Mouse (Mus musculus) ES-E14 (cell line): ENCODE measurements around the gene H2al1g. TPM values are rescaled to one million over a fixed set of nuclear protein-coding genes. Genes with fewer than 3 reads are reported as not detected.
A peak's percentile ranks its signal among the peaks of the same experiment; 100 is the strongest.
"Not testable (repeated sequence)": the region's sequence is repeated elsewhere in the genome, so short reads cannot be mapped to it uniquely, and the experiment has no call there.

Experiments
- DNase-seq: peaks from one replicate; pipeline ENCODE4 v3.0.0-alpha.2; 2013; ENCODE audit warnings: low read depth, low spot score
- H3K27ac ChIP-seq: 2 replicates; pipeline ENCODE4 v1.5.1; 2012; ENCODE audit warnings: low read depth, mild to moderate bottlenecking, low read length, moderate library complexity, mixed read lengths; ENCODE audit not compliant: poor library complexity, insufficient read depth, severe bottlenecking
- H3K36me3 ChIP-seq: 2 replicates; pipeline ENCODE4 v1.6.1; 2012; ENCODE audit warnings: mild to moderate bottlenecking, low read length, moderate library complexity, mixed read lengths; ENCODE audit not compliant: control insufficient read depth, poor library complexity, insufficient read depth, severe bottlenecking
- H3K4me1 ChIP-seq, 2 experiments: fragments of 150-350 bp in 1 of 2; sonication (generic) in 1 of 2; 2 replicates each; pipeline ENCODE4 v1.6.1; 2012; ENCODE audit warnings: low read length in 2 of 2, mild to moderate bottlenecking in 1 of 2, mixed read lengths in 1 of 2; ENCODE audit not compliant: control insufficient read depth in 2 of 2, insufficient read depth in 2 of 2, poor library complexity in 1 of 2
- H3K4me3 ChIP-seq, 2 experiments: fragments of 150-350 bp in 1 of 2; sonication (generic) in 1 of 2; 2 replicates each; pipeline ENCODE4 v1.5.1; 2012; ENCODE audit warnings: low read length in 2 of 2, low read depth in 1 of 2, mild to moderate bottlenecking in 1 of 2, mixed read lengths in 1 of 2; ENCODE audit not compliant: insufficient read depth in 1 of 2, poor library complexity in 1 of 2, severe bottlenecking in 1 of 2
- H3K9ac ChIP-seq: 2 replicates; pipeline ENCODE4 v1.6.1; 2012; ENCODE audit warnings: low read depth, mild to moderate bottlenecking, low read length, mixed read lengths; ENCODE audit not compliant: poor library complexity, insufficient read depth, severe bottlenecking
- H3K9me3 ChIP-seq: fragments of 150-350 bp; sonication (generic); 2 replicates; pipeline ENCODE4 v1.6.1; 2012; ENCODE audit warnings: low read depth, mild to moderate bottlenecking, low read length; ENCODE audit not compliant: control insufficient read depth, insufficient read depth
- CHD2 ChIP-seq: IDR thresholded peaks from 2 replicates; pipeline ENCODE4 v1.6.1; 2014; ENCODE audit warnings: mild to moderate bottlenecking, low read depth, low read length, inconsistent platforms
- HCFC1 ChIP-seq: IDR thresholded peaks from 2 replicates; pipeline ENCODE4 v1.6.1; 2012; ENCODE audit warnings: low read length, inconsistent platforms, borderline replicate concordance; ENCODE audit not compliant: insufficient read depth
- MAFK ChIP-seq: IDR thresholded peaks from 2 replicates; pipeline ENCODE4 v1.6.1; 2014; ENCODE audit warnings: mild to moderate bottlenecking, low read depth, low read length, inconsistent platforms; ENCODE audit not compliant: insufficient read depth
- ZC3H11A ChIP-seq: IDR thresholded peaks from 2 replicates; pipeline ENCODE4 v1.6.1; 2012; ENCODE audit warnings: low read depth, mild to moderate bottlenecking, inconsistent platforms, low read length, borderline replicate concordance
- ZNF384 ChIP-seq: IDR thresholded peaks from 2 replicates; pipeline ENCODE4 v1.6.1; 2012; ENCODE audit warnings: low read depth, low read length, inconsistent platforms
- in situ Hi-C, 2 experiments: fragments of 600-800 bp; cut with MboI; formaldehyde crosslinking; loops; one replicate each; pipeline ENCODE4 v1.15.1; 2025; ENCODE audit warnings: low sequenced_read_pairs in 2 of 2, inconsistent platforms in 1 of 2; ENCODE audit not compliant: unreplicated experiment in 2 of 2
- total RNA-seq: library from RNA; depleted of rRNA; stranded (reverse); fragments of 300-350 nt; gene quantifications from 2 replicates; pipeline ENCODE4 v1.2.3, GENCODE M21; 2012

The H2al1g gene
- total RNA-seq, 1 experiment = not detected

- Histone ChIP-seq H3K4me3 (no peak overlapping the region), H3K27ac (no peak overlapping the region), H3K4me1 (no peaks in the 10 kb centered on the region), H3K9me3 (no peaks in the 10 kb centered on the region), H3K9ac (no peak overlapping the region), H3K36me3 (no peaks in the 10 kb centered on the region)
- in situ Hi-C loops = no loop called here
- no peak for DNase-seq
- no peak for TF ChIP-seq CHD2
- TF ChIP-seq ZNF384 = no peak
- no peak for TF ChIP-seq HCFC1
- TF ChIP-seq MAFK = no peak
Measured at GRCm38 (mm10) chrX:11288306-11288882, 29.7 kb upstream of the H2al1g start.

- H3K4me3 ChIP-seq = no peak overlapping the region
- H3K4me1 ChIP-seq = no peaks in the 10 kb centered on the region
- no peak overlapping the region for H3K27ac ChIP-seq
- H3K36me3 ChIP-seq = no peaks in the 10 kb centered on the region
- H3K9me3 ChIP-seq = no peaks in the 10 kb centered on the region
- no peak overlapping the region for H3K9ac ChIP-seq
- peak; percentile 26 for DNase-seq
- TF ChIP-seq CHD2 (no peak), HCFC1 (no peak), MAFK (no peak), ZNF384 (no peak), ZC3H11A (no peak)
- in situ Hi-C loops = no loop called here
Measured at GRCm38 (mm10) chrX:11289244-11289643, 28.8 kb upstream of the H2al1g start.

- DNase-seq, H3K9me3 ChIP-seq, in situ Hi-C loops, H3K9ac ChIP-seq, H3K4me3 ChIP-seq, H3K4me1 ChIP-seq, H3K27ac ChIP-seq, H3K36me3 ChIP-seq: not testable (repeated sequence)
Measured at GRCm38 (mm10) chrX:11298957-11299356, 19.1 kb upstream of the H2al1g start, which contains the start of gene H2al1a. Gene H2al1a, plus strand, starts transcription at chrX:11299257.

GRCm38 (mm10) chrX:11302132-11302531 is 15.9 kb upstream of the H2al1g start, which contains the start of gene H2al1b:
Gene H2al1b, plus strand, starts transcription at chrX:11302432.
- H3K27ac ChIP-seq, H3K9me3 ChIP-seq, in situ Hi-C loops, H3K36me3 ChIP-seq, H3K9ac ChIP-seq, H3K4me1 ChIP-seq, DNase-seq, H3K4me3 ChIP-seq: not testable (repeated sequence)

GRCm38 (mm10) chrX:11305355-11305754 is 12.7 kb upstream of the H2al1g start, which contains the start of gene H2al1c:
Gene H2al1c, plus strand, starts transcription at chrX:11305655.
- DNase-seq, in situ Hi-C loops, H3K27ac ChIP-seq, H3K9me3 ChIP-seq, H3K36me3 ChIP-seq, H3K9ac ChIP-seq, H3K4me1 ChIP-seq, H3K4me3 ChIP-seq: not testable (repeated sequence)

- H3K9me3 ChIP-seq, H3K4me3 ChIP-seq, H3K4me1 ChIP-seq, H3K36me3 ChIP-seq, DNase-seq, H3K27ac ChIP-seq, in situ Hi-C loops, H3K9ac ChIP-seq: not testable (repeated sequence)
Measured at GRCm38 (mm10) chrX:11308524-11308923, 9.5 kb upstream of the H2al1g start, which contains the start of gene H2al1d. Gene H2al1d, plus strand, starts transcription at chrX:11308824.

GRCm38 (mm10) chrX:11311634-11312033 is 6.4 kb upstream of the H2al1g start, which contains the start of gene H2al1e:
Gene H2al1e, plus strand, starts transcription at chrX:11311934.
- DNase-seq, H3K27ac ChIP-seq, H3K9ac ChIP-seq: not testable (repeated sequence)

More at GRCm38 (mm10) chrX:11311634-11312033, 6.4 kb upstream of the H2al1g start, which contains the start of gene H2al1e:
- in situ Hi-C loops, H3K4me1 ChIP-seq, H3K9me3 ChIP-seq, H3K4me3 ChIP-seq, H3K36me3 ChIP-seq: not testable (repeated sequence)
